Mouse (Mus musculus) hindbrain, embryonic 10.5 days (tissue): ENCODE data around the gene Ctso. TPM values are rescaled to one million over a fixed set of nuclear protein-coding genes. Genes with fewer than 3 reads are reported as not detected.
A peak's percentile ranks its signal among the peaks of the same experiment; 100 is the strongest.

Experiments
- DNase-seq: peaks from one replicate; pipeline ENCODE4 v3.0.0-alpha.2; 2017; ENCODE audit warnings: low spot score
- H3K27ac ChIP-seq: fragments of 300-500 bp; sonication (generic); 2 replicates; pipeline ENCODE4 v1.5.1; 2016; ENCODE audit warnings: mild to moderate bottlenecking, moderate library complexity
- H3K27me3 ChIP-seq: fragments of 300-500 bp; sonication (generic); 2 replicates; pipeline ENCODE4 v1.6.1; 2016; ENCODE audit warnings: mild to moderate bottlenecking; ENCODE audit not compliant: poor library complexity, insufficient read depth, severe bottlenecking
- H3K36me3 ChIP-seq: fragments of 300-500 bp; sonication (generic); 2 replicates; pipeline ENCODE4 v1.6.1; 2016; ENCODE audit warnings: mild to moderate bottlenecking, moderate library complexity
- H3K4me1 ChIP-seq: fragments of 300-500 bp; sonication (generic); replicated peaks from 2 replicates; pipeline ENCODE4 v1.6.1; 2016; ENCODE audit warnings: mild to moderate bottlenecking
- H3K4me3 ChIP-seq: fragments of 300-500 bp; sonication (generic); 2 replicates; pipeline ENCODE4 v1.5.1; 2016; ENCODE audit warnings: mild to moderate bottlenecking, moderate library complexity
- H3K9me3 ChIP-seq: fragments of 300-500 bp; sonication (generic); 2 replicates; pipeline ENCODE4 v1.6.1; 2016; ENCODE audit warnings: mild to moderate bottlenecking, moderate library complexity
- WGBS: fragments of 180-500 bp; shearing (Covaris S2); methylation state at CpG from one replicate; pipeline ENCODE4 v1.1.7; 2016; 5-methylcytosine and 5-hydroxymethylcytosine counted together
- polyA plus RNA-seq: library from polyadenylated mRNA; unstranded; fragments of >200 nt; fragmentation: Nextera tagmentation; extraction: Ambion mirVana; gene quantifications from 2 replicates; pipeline ENCODE4 v1.2.1, GENCODE M21; 2016

Gene Ctso
- 6.3 and 7.9 TPM in 2 replicates for polyA plus RNA-seq

- peak; percentile 83 for DNase-seq
- H3K9me3 ChIP-seq, result no peaks in the 10 kb centered on the region
- H3K4me1 ChIP-seq, result peaks cover 14% of the 10 kb centered on the region
- 12% methylated on average over 27 of the region's 27 CpGs for WGBS
- no peaks in the 10 kb centered on the region for H3K27me3 ChIP-seq
- peak within 1 kb of the TSS; percentile 81 for H3K4me3 ChIP-seq
- peak within 1 kb of the TSS; percentile 95 for H3K27ac ChIP-seq
- no peaks in the 10 kb centered on the region for H3K36me3 ChIP-seq
Observed at GRCm38 (mm10) chr3:81932141-81933101, at the start of gene Ctso. Gene Ctso (plus strand): TSS chr3:81932601.

- H3K4me1 ChIP-seq, result no peaks in the 10 kb centered on the region
- H3K9me3 ChIP-seq, result no peaks in the 10 kb centered on the region
- no peak for DNase-seq
- no peaks in the 10 kb centered on the region for H3K27me3 ChIP-seq
- no peak overlapping the region for H3K27ac ChIP-seq
- H3K4me3 ChIP-seq, result no peak overlapping the region
- H3K36me3 ChIP-seq, result no peaks in the 10 kb centered on the region
Observed at GRCm38 (mm10) chr3:81883916-81884315, 48.5 kb upstream of the Ctso start.

DNA sequence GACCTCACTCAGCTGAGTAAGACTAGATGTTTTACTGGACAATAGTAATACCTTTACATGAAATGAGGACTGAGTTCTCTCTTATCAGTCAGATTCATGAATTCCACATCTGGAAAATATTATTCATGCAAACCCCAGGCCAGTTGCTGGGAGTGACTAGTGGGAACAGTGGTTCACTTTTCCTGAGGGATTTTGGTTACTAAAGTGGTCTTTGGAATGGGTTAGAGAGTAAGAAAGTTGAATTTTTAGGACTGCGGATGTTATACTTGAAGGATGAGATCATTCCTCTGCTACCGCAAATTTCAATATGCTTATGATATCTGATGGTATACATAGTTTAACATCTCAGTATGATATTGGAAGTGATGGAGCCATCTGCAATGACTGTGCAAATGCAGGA, 46.8 kb upstream of the Ctso start:
- WGBS, result 93% methylated on average over 2 of the region's 2 CpGs
- Histone ChIP-seq H3K27ac (no peak overlapping the region), H3K4me3 (no peak overlapping the region), H3K9me3 (no peaks in the 10 kb centered on the region), H3K4me1 (no peaks in the 10 kb centered on the region), H3K36me3 (no peaks in the 10 kb centered on the region), H3K27me3 (no peaks in the 10 kb centered on the region)
- DNase-seq, result no peak

- Histone ChIP-seq H3K36me3 (no peaks in the 10 kb centered on the region), H3K4me1 (no peaks in the 10 kb centered on the region), H3K4me3 (no peak overlapping the region), H3K9me3 (no peaks in the 10 kb centered on the region), H3K27ac (no peak overlapping the region), H3K27me3 (no peaks in the 10 kb centered on the region)
- WGBS, result 75% methylated on average over 6 of the region's 6 CpGs
- DNase-seq, result no peak
Observed at GRCm38 (mm10) chr3:81889137-81889536, 43.3 kb upstream of the Ctso start.

GRCm38 (mm10) chr3:81910286-81911036, 21.9 kb upstream of the Ctso start:
- Histone ChIP-seq H3K4me1 (peaks cover 16% of the 10 kb centered on the region), H3K9me3 (no peaks in the 10 kb centered on the region), H3K36me3 (no peaks in the 10 kb centered on the region), H3K27me3 (no peaks in the 10 kb centered on the region), H3K27ac (peak overlapping the region; percentile 62), H3K4me3 (no peak overlapping the region)
- WGBS, result 58% methylated on average over 6 of the region's 6 CpGs
- peak; percentile 18 for DNase-seq

GRCm38 (mm10) chr3:81916030-81916686, 16.2 kb upstream of the Ctso start:
- no peaks in the 10 kb centered on the region for H3K9me3 ChIP-seq
- H3K36me3 ChIP-seq, result no peaks in the 10 kb centered on the region
- no peak overlapping the region; the same call in 1 of the 2 replicates for H3K27ac ChIP-seq
- WGBS, result 69% methylated on average over 5 of the region's 5 CpGs
- no peaks in the 10 kb centered on the region for H3K27me3 ChIP-seq
- H3K4me1 ChIP-seq, result peaks cover 18% of the 10 kb centered on the region
- H3K4me3 ChIP-seq, result no peak overlapping the region
- DNase-seq, result peak; percentile 16

GRCm38 (mm10) chr3:81917354-81917935, 15.0 kb upstream of the Ctso start:
- Histone ChIP-seq H3K9me3 (no peaks in the 10 kb centered on the region), H3K27me3 (no peaks in the 10 kb centered on the region), H3K4me1 (peaks cover 13% of the 10 kb centered on the region), H3K27ac (peak overlapping the region; percentile 50; the same call in 1 of the 2 replicates), H3K4me3 (no peak overlapping the region), H3K36me3 (no peaks in the 10 kb centered on the region)
- WGBS, result 84% methylated on average over 3 of the region's 3 CpGs
- DNase-seq, result no peak

GRCm38 (mm10) chr3:81918215-81918614, 14.2 kb upstream of the Ctso start:
- DNase-seq, result no peak
- 87% methylated on average over 8 of the region's 8 CpGs for WGBS
- Histone ChIP-seq H3K4me3 (no peak overlapping the region), H3K36me3 (no peaks in the 10 kb centered on the region), H3K4me1 (peaks cover 18% of the 10 kb centered on the region), H3K27ac (no peak overlapping the region; the same call in 1 of the 2 replicates), H3K27me3 (no peaks in the 10 kb centered on the region), H3K9me3 (no peaks in the 10 kb centered on the region)

DNA sequence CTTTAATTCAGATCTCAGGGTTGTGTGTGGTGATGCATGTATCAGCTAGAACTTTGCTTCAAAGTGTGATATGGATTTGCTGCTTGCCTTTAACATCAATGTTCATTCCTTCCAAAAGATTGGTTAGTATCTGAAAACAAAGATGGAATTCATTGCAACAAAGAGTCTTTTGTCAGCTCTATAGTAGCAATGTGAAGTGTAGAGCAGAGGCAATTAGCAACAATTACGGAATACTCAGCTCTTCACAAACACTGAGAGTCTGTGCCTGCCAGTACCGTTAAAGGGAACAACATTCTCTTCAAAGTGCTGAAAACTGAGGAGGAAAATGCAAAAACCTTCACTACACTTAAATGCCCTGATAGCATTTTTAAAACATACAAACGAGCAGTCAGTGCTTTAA, 12.7 kb upstream of the Ctso start:
- peaks cover 18% of the 10 kb centered on the region for H3K4me1 ChIP-seq
- DNase-seq, result no peak
- no peaks in the 10 kb centered on the region for H3K36me3 ChIP-seq
- H3K4me3 ChIP-seq, result no peak overlapping the region
- H3K27me3 ChIP-seq, result no peaks in the 10 kb centered on the region
- 71% methylated on average over 3 of the region's 3 CpGs for WGBS
- no peak overlapping the region for H3K27ac ChIP-seq
- H3K9me3 ChIP-seq, result no peaks in the 10 kb centered on the region

DNA sequence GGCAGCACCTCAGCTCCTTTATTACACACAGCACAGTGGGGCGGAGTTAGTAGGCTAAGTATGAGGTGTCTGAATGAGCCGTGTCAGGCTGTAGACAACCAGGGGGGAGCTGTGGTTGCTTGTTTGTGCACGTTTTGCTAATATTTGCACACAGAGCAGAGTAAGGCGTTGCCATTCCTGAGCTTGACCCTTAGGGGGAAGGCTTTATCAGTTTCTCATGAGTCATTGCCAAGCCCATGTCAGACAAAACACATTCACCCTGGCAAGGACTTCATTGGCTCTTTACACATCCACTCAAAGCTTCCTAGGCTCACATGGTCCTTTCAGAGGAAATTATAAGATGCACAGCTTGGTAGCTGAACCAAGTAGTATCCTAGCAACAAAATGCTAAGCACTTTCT, 9.5 kb upstream of the Ctso start:
- H3K27ac ChIP-seq, result no peak overlapping the region
- 62% methylated on average over 4 of the region's 4 CpGs for WGBS
- DNase-seq, result no peak

DNA sequence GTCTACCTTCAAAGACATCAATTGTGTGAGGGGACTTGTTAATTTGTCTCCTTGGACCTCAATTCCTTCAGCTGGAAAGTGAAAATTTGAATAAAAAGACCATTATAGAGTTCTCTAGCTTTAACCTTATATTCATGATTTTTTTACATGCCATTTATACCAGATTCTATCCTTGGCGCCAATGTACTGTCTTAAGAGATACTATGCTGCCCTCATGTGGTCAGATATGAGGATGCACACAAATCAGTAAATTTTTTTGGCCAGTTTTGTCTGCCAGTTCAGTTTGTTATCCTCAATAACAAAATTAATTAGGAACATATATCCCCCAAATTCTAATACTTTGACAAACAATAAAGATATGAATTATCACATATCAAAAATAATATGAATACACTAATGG, 7.5 kb upstream of the Ctso start:
- no peaks in the 10 kb centered on the region for H3K9me3 ChIP-seq
- no peaks in the 10 kb centered on the region for H3K36me3 ChIP-seq
- peaks cover 13% of the 10 kb centered on the region; the same call in 1 of the 2 replicates for H3K4me1 ChIP-seq
- DNase-seq, result no peak
- no peak overlapping the region for H3K4me3 ChIP-seq
- no peak overlapping the region for H3K27ac ChIP-seq
- WGBS, result 8% methylated on average over 1 of the region's 1 CpGs
- H3K27me3 ChIP-seq, result no peaks in the 10 kb centered on the region

More for the DNA sequence above, 9.5 kb upstream of the Ctso start:
- H3K27me3 ChIP-seq, result no peaks in the 10 kb centered on the region
- H3K4me3 ChIP-seq, result no peak overlapping the region
- H3K36me3 ChIP-seq, result no peaks in the 10 kb centered on the region
- H3K9me3 ChIP-seq, result no peaks in the 10 kb centered on the region
- H3K4me1 ChIP-seq, result peaks cover 13% of the 10 kb centered on the region; the same call in 1 of the 2 replicates

- Histone ChIP-seq H3K27me3 (no peaks in the 10 kb centered on the region), H3K4me1 (peaks cover 7% of the 10 kb centered on the region; the same call in 1 of the 2 replicates), H3K36me3 (no peaks in the 10 kb centered on the region), H3K9me3 (no peaks in the 10 kb centered on the region), H3K27ac (no peak overlapping the region), H3K4me3 (no peak overlapping the region)
- WGBS, result 71% methylated on average over 5 of the region's 5 CpGs
- DNase-seq, result no peak
Observed at GRCm38 (mm10) chr3:81925856-81926255, 6.5 kb upstream of the Ctso start.
